Mouse (Mus musculus): Measurements from ENCODE around the gene Mtmr14.

The Mtmr14 gene

GRCm38 (mm10) chr6:113237542-113238270 lies at the start of gene Mtmr14:
Mtmr14 (plus strand) TSS chr6:113237843.
- DNase-seq (ENCODE audit: low spot score in 2 of 2), result peak; percentile 97 to 98

DNA sequence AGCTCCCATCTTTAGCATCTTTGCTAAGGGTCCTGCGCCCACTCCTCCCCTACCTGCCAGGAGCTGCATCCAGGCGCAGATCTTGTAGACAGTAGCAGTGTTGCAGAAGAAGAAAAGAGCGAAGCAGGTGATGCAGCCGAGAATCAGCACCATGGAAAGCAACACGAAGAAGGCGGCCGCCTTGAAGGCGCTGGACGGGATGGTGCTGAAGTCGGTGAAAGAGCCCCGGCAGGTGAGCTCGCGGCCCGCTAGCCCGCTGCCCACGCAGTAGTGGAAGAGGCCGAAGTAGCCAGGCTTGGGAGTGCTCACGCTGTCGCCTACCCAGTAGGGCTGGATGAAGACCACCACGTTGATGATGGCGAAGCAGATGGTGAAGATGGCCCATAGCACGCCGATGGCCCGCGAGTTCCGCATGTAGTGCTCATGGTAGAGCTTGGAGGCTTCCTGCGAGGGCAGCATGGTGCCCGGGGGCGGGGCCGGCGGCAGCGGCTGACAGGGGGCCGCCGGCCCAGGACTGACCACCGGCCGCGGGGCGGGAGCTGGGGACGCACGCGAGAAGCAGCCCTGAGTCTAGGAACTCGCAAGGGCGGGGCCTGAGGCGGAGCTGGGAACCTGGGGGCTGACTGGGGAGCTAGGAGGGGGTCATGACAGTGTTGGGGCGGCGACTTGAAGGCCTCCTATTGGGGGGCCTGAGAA lies 43.7 kb upstream of the Mtmr14 start:
- DNase-seq (ENCODE audit: low spot score in 2 of 2), result no peak

DNA sequence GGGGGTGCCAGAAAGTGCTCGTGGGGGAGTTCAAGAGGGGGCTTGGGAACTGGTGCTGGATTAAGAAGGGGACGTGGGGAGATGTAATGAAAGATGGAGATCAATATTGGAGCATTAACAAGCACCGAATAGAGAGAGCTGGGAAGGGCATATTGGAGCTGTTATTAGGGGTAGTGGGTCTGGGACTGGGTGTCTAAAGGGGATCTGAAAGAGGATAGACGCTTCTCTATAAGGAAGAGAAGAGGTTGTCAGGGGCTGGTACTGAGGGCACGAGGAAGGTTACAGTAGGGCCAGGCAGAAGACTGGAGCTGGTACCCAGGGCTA lies 43.2 kb upstream of the Mtmr14 start:
- no peak for DNase-seq (ENCODE audit: low spot score in 2 of 2)

DNA sequence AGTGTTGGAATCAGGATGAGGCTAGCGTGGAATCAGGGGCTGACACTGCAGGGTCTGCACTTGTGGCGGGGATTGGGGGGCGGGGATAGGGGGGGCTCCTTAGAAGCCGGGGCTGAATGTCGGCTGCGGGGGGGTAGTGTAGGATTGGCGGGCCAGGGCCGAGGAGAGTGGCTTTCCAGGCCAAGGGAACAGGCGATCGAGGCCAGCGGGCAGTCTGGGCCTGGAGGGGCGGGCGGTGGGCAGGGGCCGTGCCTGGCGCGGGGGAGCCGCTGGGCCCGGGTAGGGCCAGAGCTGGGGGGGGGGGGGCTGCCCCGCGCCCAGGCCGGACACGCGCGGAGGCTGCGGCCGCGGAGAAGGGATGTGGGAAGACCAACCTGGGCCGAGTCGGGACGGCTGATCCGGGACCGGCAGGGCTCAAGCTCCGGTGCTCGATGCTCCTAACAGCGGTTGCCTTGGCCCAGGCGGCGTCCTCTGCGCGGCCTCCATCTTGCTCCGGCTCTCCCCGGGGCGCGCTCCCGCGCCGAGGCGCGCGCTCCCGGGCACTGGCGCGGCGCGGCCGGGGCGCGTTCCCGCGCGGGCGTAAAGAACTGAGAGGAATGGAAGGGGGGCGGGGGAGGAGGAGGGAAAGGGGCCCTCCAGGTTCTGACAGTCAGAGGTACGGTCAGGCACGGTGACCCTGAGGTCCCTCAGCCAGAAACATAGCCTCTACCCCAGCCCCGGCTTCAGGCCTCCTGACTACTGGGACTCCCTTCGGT lies 42.6 kb upstream of the Mtmr14 start, which contains the start of gene Lhfpl4:
Lhfpl4 (minus strand) TSS at position 544 of the 755 bp plus-strand sequence.
- peak in 1 of 2 experiments; percentile 40 for DNase-seq (ENCODE audit: low spot score in 2 of 2)

DNA sequence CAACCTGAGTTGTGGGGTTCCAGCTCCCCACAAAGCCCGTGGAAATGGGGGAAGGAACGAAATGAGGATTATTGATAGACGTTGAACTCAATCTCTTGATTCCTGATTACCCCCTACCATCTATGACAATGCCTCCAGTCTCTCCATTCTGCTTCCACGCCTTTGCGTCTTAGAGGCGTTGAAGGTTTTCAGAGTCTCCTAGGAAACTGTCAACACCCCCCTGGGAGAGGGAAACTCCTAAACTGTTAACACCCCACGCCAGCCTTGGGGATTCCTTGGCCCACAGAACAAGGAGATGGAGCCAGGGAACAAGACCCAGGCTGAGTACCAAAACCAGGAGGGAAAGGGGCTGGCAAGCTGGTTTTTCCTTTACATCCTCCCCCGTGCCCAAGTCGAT lies 42.0 kb upstream of the Mtmr14 start:
- no peak for DNase-seq (ENCODE audit: low spot score in 2 of 2)

DNA sequence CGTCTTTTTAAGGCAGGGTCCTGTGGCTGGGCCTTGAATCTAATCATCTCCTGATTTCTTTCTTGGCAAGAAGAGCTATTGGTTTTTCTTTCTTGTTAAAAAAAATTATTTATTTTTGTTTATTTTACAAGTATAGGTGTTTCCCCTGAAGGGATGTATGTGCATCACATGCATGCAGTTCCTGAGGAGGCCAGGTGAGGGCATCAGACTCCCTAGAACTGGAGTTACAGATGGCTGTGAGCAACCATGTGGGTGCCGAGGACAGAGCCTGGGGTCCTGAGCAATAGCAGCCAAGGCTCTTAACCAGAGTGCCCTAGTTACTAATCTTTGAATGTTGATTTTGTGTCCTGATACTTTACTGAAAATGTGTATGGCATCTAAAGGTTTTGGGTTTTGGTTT lies 21.4 kb upstream of the Mtmr14 start:
- no peak for DNase-seq (ENCODE audit: low spot score in 2 of 2)

- no peak for DNase-seq (ENCODE audit: low spot score in 2 of 2)
These were observed 11.8 kb upstream of the Mtmr14 start for GRCm38 (mm10) chr6:113225798-113226197.

DNA sequence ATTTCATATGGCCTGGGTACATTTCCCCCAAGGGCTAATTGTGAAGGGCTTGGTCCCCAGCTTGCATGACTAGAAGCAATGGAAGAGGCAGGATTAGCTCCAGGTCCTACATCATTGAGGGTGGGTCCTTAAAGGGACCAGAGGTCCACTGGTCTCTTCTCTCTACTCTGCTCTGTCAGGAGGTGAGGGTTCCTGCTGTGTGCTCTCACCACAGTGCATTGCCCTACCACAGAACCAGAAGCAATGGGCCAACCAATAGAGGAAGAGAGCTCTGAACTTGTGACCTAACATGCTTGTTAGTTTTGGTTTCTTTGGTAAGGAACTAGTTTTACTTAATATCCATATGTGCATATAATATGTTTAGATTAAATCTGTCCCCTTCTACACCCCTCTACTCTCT lies 10.9 kb upstream of the Mtmr14 start:
- no peak for DNase-seq (ENCODE audit: low spot score in 2 of 2)

DNA sequence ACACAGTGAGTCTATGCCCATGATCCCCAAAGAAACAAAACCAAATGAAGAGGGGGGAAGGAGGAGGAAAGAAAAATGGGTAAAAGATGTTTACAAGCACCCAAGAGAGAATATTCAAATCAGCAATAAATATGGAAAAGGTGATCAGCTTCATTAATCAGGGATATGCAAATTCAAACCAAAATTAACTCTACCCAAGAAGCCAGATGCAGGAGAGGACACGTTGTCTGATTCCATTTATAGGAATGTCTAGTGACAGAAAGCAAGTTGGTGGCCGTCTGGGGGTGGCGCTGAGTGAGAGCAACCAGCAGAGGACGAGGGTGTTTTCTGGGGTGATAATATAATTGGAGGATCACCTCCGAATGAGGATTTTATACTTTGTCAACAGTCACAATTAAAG lies 2.5 kb upstream of the Mtmr14 start:
- no peak for DNase-seq (ENCODE audit: low spot score in 2 of 2)

- no peak for DNase-seq (ENCODE audit: low spot score in 2 of 2)
These were observed 799 bp downstream of the Mtmr14 start for GRCm38 (mm10) chr6:113238442-113238841.

DNA sequence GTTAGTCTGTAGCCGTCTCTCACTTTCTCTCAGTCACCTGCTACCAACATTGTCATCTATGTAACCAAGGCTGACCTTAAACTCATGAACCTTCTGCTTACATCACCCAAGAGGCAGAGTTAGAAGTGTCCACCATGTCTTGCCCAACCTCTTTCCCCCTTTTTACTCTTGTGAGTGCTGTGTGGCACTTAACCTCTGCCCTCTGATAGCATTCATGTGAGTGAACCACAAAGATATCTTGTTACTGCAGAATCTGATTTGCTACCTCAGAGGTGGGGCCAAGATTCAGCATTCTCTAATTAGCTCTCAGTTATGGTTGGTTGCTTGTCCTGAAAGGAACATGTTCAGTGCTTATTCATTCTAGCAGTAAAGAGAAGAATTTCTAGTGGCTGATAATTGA lies 5.1 kb downstream of the Mtmr14 start:
- DNase-seq (ENCODE audit: low spot score in 2 of 2), result no peak

- DNase-seq (ENCODE audit: low spot score in 2 of 2), result no peak
These were observed 7.9 kb downstream of the Mtmr14 start for GRCm38 (mm10) chr6:113245585-113245984.

GRCm38 (mm10) chr6:113250786-113251185 lies 13.1 kb downstream of the Mtmr14 start:
- DNase-seq (ENCODE audit: low spot score in 2 of 2), result no peak

- no peak for DNase-seq (ENCODE audit: low spot score in 2 of 2)
These were observed 14.3 kb downstream of the Mtmr14 start for GRCm38 (mm10) chr6:113251921-113252320.

GRCm38 (mm10) chr6:113254899-113255298 lies 17.3 kb downstream of the Mtmr14 start:
- no peak for DNase-seq (ENCODE audit: low spot score in 2 of 2)

DNA sequence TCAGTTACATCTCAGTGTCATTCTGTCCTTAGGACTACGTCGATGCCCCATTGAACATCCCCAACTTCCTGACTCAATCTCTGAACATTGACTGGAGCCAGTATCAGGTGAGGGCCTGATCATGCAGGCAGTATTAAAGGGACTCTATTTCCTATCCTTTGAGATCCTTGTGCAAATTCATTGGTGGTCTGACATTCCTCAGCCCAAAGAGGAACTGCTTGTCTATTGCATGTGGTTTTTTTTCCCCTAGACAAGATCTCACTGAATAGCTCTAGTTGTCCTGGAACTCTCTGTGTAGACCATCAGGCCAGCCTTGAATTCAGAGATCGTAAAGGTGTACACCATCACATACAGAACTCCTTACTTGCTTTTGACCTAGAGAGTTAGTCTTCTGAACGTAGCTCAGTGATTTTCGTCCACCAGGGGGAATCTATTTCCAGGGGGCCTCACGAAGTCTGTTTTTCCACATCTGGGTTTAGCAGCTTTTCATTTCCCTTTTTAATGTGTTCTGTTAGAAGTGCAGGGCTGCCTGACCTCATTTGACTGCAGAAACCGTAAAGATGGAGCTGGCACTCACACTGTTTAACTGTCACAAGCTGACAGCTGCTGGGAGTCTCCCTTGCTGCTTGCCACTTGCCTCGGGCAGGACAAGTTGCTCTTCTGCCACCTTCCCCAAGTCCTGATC lies 23.7 kb downstream of the Mtmr14 start:
- DNase-seq (ENCODE audit: low spot score in 2 of 2), result no peak

DNA sequence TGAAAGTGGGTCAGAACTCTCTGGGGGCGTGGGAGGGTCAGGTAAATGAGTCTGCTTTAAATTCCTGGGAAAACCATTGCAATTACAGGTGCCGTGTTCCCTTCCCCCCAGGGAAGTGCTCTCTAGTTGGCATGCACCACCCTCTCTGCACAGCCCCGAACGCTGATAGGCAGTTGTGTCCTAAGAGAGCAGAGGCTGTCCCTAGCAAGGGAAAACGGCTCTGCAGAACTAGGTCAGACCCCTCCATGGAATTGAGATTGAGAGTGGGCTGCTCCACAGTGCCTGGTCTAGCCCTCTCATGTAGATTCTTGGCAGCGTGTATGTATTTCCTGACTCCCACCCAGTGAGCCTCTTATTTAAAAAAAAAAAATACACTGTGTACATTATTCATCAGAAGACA lies 25.9 kb downstream of the Mtmr14 start:
- no peak for DNase-seq (ENCODE audit: low spot score in 2 of 2)

GRCm38 (mm10) chr6:113264429-113264828 lies 26.8 kb downstream of the Mtmr14 start:
- no peak for DNase-seq (ENCODE audit: low spot score in 2 of 2)

- no peak for DNase-seq (ENCODE audit: low spot score in 2 of 2)
These were observed 29.5 kb downstream of the Mtmr14 start for GRCm38 (mm10) chr6:113266996-113267655.

- DNase-seq (ENCODE audit: low spot score in 2 of 2), result no peak
These were observed 30.3 kb downstream of the Mtmr14 start for GRCm38 (mm10) chr6:113267988-113268387.

GRCm38 (mm10) chr6:113272365-113272764 lies 34.7 kb downstream of the Mtmr14 start:
- no peak for DNase-seq (ENCODE audit: low spot score in 2 of 2)

GRCm38 (mm10) chr6:113276846-113277245 lies 39.2 kb downstream of the Mtmr14 start:
- no peak for DNase-seq (ENCODE audit: low spot score in 2 of 2)

Measured in frontal cortex, postnatal 14 days (tissue).